In the genomic region with DNA sequence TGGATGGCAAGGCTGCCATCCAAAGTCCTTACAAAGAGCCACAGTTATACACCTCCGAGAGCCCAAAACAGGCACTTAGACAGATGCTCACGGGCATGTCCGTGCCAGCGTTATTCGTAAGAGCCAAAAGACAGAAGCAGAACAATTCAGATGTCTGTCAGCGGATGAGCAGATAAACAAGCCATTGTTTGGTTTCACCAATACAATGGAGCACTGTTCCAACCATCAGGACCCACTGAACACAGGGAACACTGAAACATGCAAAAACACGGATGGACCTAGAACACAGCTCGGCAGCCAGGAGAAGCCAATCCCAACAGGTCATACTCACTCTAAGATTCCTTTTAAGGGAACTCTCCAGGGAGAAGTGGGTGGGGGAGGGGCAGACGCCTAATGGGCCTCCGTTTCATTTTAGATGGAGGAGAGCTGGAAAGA, we compare ENCODE assay signal across 10 mouse cellular contexts. TPM values are rescaled to one million over a fixed set of nuclear protein-coding genes. Genes with fewer than 3 reads are reported as not detected.
DNase-seq lines count a peak whose midpoint lies in the region; ATAC-seq and TF ChIP-seq lines count a peak whose summit lies in the region.
"Had no signal": no experiment of that assay in that cellular context is flagged by ENCODE, and none has a peak within 500 bp of the region (broad histone marks: within the 10 kb centered on the region; RNA-seq: fewer than 3 reads in every experiment).

No protein-coding gene starts in this region.

- no peaks in the 10 kb centered on the region for H3K36me3 ChIP-seq in heart, embryonic 13.5 days
- H3K36me3 ChIP-seq in lung, embryonic 14.5 days (ENCODE audit: insufficient read depth): no peaks in the 10 kb centered on the region
- no peaks in the 10 kb centered on the region for H3K36me3 ChIP-seq in stomach, embryonic 15.5 days

- no peak for TF ChIP-seq CTCF in lung, embryonic 14.5 days (IDR thresholded peaks at IDR 0.05; ENCODE audit: low read depth)

- 41% methylated on average over 10 of the region's 10 CpGs for WGBS in heart, embryonic 13.5 days
- WGBS in lung, embryonic 14.5 days: 50% methylated on average over 10 of the region's 10 CpGs
- WGBS in stomach, embryonic 15.5 days: 51% methylated on average over 10 of the region's 10 CpGs

- DNase-seq in gastrocnemius, postnatal 10 days: peak; percentile 29
- no peak for DNase-seq in gastrocnemius, postnatal 4 days (ENCODE audit: low spot score in 2 of 2)
- DNase-seq in R1 (ENCODE audit: low read depth, low spot score): peak; percentile 81
- DNase-seq in lung, embryonic 14.5 days: peak; percentile 51
- no peak for DNase-seq in urinary bladder, postnatal 14 days (ENCODE audit: low spot score)

- H3K27me3 ChIP-seq in heart, embryonic 13.5 days (replicated peaks): no peaks in the 10 kb centered on the region
- H3K27me3 ChIP-seq in lung, embryonic 14.5 days (ENCODE audit: insufficient read depth, low read length): no peaks in the 10 kb centered on the region
- no peaks in the 10 kb centered on the region for H3K27me3 ChIP-seq in stomach, embryonic 15.5 days (replicated peaks)
- H3K27me3 ChIP-seq: megakaryocyte, embryonic 14.5 days had no signal

- no peaks in the 10 kb centered on the region for H3K9me3 ChIP-seq in heart, embryonic 13.5 days
- H3K9me3 ChIP-seq in lung, embryonic 14.5 days (ENCODE audit: low read depth, low read length): no peaks in the 10 kb centered on the region
- H3K9me3 ChIP-seq in stomach, embryonic 15.5 days: no peaks in the 10 kb centered on the region
- H3K9me3 ChIP-seq: megakaryocyte, embryonic 14.5 days had no signal

- H3K4me3 ChIP-seq in heart, embryonic 13.5 days: no peak overlapping the region
- H3K4me3 ChIP-seq in lung, embryonic 14.5 days (ENCODE audit: low read depth, low read length): no peak overlapping the region
- H3K4me3 ChIP-seq in stomach, embryonic 15.5 days (replicated peaks): no peak overlapping the region
- H3K4me3 ChIP-seq: megakaryocyte, embryonic 14.5 days had no signal

- no peak overlapping the region for H3K9ac ChIP-seq in heart, embryonic 13.5 days
- no peak overlapping the region for H3K9ac ChIP-seq in lung, embryonic 14.5 days
- H3K9ac ChIP-seq in stomach, embryonic 15.5 days: no peak overlapping the region

- peak overlapping the region; percentile 67 for H3K27ac ChIP-seq in heart, embryonic 13.5 days (replicated peaks)
- peak overlapping the region; percentile 50; the same call in 1 of the 2 replicates for H3K27ac ChIP-seq in lung, embryonic 14.5 days (ENCODE audit: low read depth)
- H3K27ac ChIP-seq in stomach, embryonic 15.5 days: peak overlapping the region; percentile 49

- peaks cover 58% of the 10 kb centered on the region for H3K4me1 ChIP-seq in heart, embryonic 13.5 days
- H3K4me1 ChIP-seq in lung, embryonic 14.5 days (ENCODE audit: insufficient read depth): peaks cover 2% of the 10 kb centered on the region; the same call in 1 of the 2 replicates
- 0 out of 2 replicates have a peak, but pooled peaks cover 8% of the 10 kb centered on the region for H3K4me1 ChIP-seq in stomach, embryonic 15.5 days

- ATAC-seq in heart, embryonic 13.5 days (ENCODE audit: extremely low read depth, insufficient number of reproducible peaks, low FRiP score, low TSS enrichment): no peak
- no peak for ATAC-seq in lung, embryonic 14.5 days (ENCODE audit: insufficient read depth)
- ATAC-seq in stomach, embryonic 15.5 days (ENCODE audit: insufficient read depth, low FRiP score, low read depth): no peak
- ATAC-seq in inflammation-experienced regulatory T-cells, adult 6 months: no peak

- H3K4me2 ChIP-seq in heart, embryonic 13.5 days: peak overlapping the region; percentile 30; the same call in 1 of the 2 replicates
- H3K4me2 ChIP-seq in lung, embryonic 14.5 days: peak overlapping the region; percentile 29; the same call in 1 of the 2 replicates
- no peak overlapping the region for H3K4me2 ChIP-seq in stomach, embryonic 15.5 days

RNA-seq across cellular contexts. Expression of a gene that starts 34.5 kb away (rescaled TPM):
- 10 to 100 TPM; 33.0 to 48.7 TPM for total RNA-seq in gastrocnemius, postnatal 10 days (2021)
- 10 to 100 TPM; 61.0 to 70.4 TPM for total RNA-seq in gastrocnemius, postnatal 4 days (2021)
- 30.3 and 30.8 TPM in 2 replicates for polyA plus RNA-seq in heart, embryonic 13.5 days (2015; fragmentation: Nextera tagmentation; extraction: Ambion mirVana)
- polyA plus RNA-seq in lung, embryonic 14.5 days (2014; fragmentation: Nextera tagmentation; extraction: Ambion mirVana): 34.8 and 34.9 TPM in 2 replicates
- 39.6 and 40.3 TPM in 2 replicates for polyA plus RNA-seq in stomach, embryonic 15.5 days (2015; fragmentation: Nextera tagmentation; extraction: Ambion mirVana)
- 10 to 100 TPM; 34.3 to 58.3 (median 45.7) TPM for polyA plus RNA-seq in inflammation-experienced regulatory T-cells, adult 6 months (2017; shearing (Covaris generic))

RNA-seq across cellular contexts. Expression of a gene that starts 35.4 kb away (rescaled TPM):
- 10 to 100 TPM; 21.9 to 27.2 TPM for total RNA-seq in gastrocnemius, postnatal 10 days (2021)
- 10 to 100 TPM; 33.6 to 34.4 TPM for total RNA-seq in gastrocnemius, postnatal 4 days (2021)
- polyA plus RNA-seq in heart, embryonic 13.5 days (2015; fragmentation: Nextera tagmentation; extraction: Ambion mirVana): 23.2 and 26.4 TPM in 2 replicates
- polyA plus RNA-seq in lung, embryonic 14.5 days (2014; fragmentation: Nextera tagmentation; extraction: Ambion mirVana): 31.7 and 33.2 TPM in 2 replicates
- polyA plus RNA-seq in stomach, embryonic 15.5 days (2015; fragmentation: Nextera tagmentation; extraction: Ambion mirVana): 44.3 and 47.6 TPM in 2 replicates
- 10 to 100 TPM; 16.5 to 25.6 (median 19.6) TPM for polyA plus RNA-seq in inflammation-experienced regulatory T-cells, adult 6 months (2017; shearing (Covaris generic))
- total RNA-seq: MEL had no signal

Comparison
In these comparisons a context has a peak if more than half of its experiments do, and no peak if none do; other contexts are left out.
1. DNase-seq: peak in gastrocnemius, postnatal 10 days (single experiment), R1 (single experiment) and lung, embryonic 14.5 days (single experiment); none in gastrocnemius, postnatal 4 days (0 of 2) and urinary bladder, postnatal 14 days (single experiment).
2. Peak in every context shown above with its lines, with median percentiles within 50 percentile points of each other: H3K27ac ChIP-seq.